Mouse (Mus musculus): ENCODE data around the gene Fga. TPM values are rescaled to one million over a fixed set of nuclear protein-coding genes. Genes with fewer than 3 reads are reported as not detected.

Fga gene
- total and polyA plus RNA-seq, 2 experiments from 2014 or later = 0.19 to 2.3 TPM

DNA sequence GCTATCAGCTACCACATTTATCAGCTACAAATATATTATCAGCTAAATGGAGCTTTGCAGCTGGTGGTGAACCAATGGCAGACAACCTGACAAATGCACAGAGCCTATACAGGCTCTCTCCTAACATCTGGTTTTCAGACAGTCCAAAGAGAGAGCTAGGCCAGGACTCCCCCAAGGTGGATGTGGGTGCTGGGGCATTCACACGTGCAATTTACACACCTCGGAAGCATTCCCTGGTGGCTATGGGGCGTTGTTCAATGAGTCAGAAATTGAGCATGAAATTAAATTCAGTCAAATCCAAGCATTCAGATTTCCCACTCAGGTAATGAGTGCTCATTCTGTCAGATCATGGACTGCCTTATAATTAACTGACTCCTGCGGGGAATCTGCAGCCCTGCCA is 14.3 kb upstream of the Fga start:
- no peaks in the 10 kb centered on the region for H3K27me3 ChIP-seq (ENCODE audit: control insufficient read depth, insufficient read depth, low read length)
- no peak for ATAC-seq (ENCODE audit: insufficient read depth, low read depth)
- TF ChIP-seq CTCF (IDR thresholded peaks at IDR 0.05; ENCODE audit: low read depth) (no peak), EP300 (IDR thresholded peaks at IDR 0.05; ENCODE audit: low read depth) (no peak)
- no peaks in the 10 kb centered on the region for H3K4me1 ChIP-seq (ENCODE audit: control insufficient read depth, insufficient read depth)
- DNase-seq (ENCODE audit: low spot score) = no peak
- H3K36me3 ChIP-seq (replicated peaks; ENCODE audit: control insufficient read depth, insufficient read depth, low read length) = no peaks in the 10 kb centered on the region
- no peak overlapping the region for H3K4me2 ChIP-seq (ENCODE audit: low read depth, low read length)
- no peak overlapping the region for H3K27ac ChIP-seq (ENCODE audit: low read depth)
- no peak overlapping the region for H3K9ac ChIP-seq (replicated peaks; ENCODE audit: low read depth, low read length)
- H3K4me3 ChIP-seq (ENCODE audit: low read depth, low read length) = no peak overlapping the region
- no peaks in the 10 kb centered on the region for H3K9me3 ChIP-seq (replicated peaks; ENCODE audit: control insufficient read depth, low read length)
- WGBS = 77% methylated on average over 4 of the region's 4 CpGs

DNA sequence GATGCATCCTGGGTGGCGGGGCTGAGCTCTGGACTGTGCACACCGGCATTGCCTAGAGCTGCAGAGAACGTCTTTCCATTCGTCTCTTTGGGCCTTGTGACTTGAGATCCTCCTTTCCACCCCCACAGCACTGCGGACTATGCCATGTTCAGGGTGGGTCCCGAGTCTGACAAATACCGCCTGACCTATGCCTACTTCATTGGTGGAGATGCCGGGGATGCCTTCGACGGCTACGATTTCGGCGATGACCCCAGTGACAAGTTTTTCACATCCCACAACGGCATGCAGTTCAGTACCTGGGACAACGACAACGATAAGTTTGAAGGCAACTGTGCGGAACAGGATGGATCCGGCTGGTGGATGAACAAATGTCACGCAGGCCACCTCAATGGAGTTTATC is 13.2 kb upstream of the Fga start:
- 86% methylated on average over 19 of the region's 19 CpGs for WGBS
- Histone ChIP-seq H3K9me3 (replicated peaks; ENCODE audit: control insufficient read depth, low read length) (no peaks in the 10 kb centered on the region), H3K9ac (replicated peaks; ENCODE audit: low read depth, low read length) (no peak overlapping the region), H3K27ac (ENCODE audit: low read depth) (no peak overlapping the region), H3K4me2 (ENCODE audit: low read depth, low read length) (no peak overlapping the region), H3K4me1 (ENCODE audit: control insufficient read depth, insufficient read depth) (no peaks in the 10 kb centered on the region), H3K27me3 (ENCODE audit: control insufficient read depth, insufficient read depth, low read length) (no peaks in the 10 kb centered on the region), H3K36me3 (replicated peaks; ENCODE audit: control insufficient read depth, insufficient read depth, low read length) (no peaks in the 10 kb centered on the region), H3K4me3 (ENCODE audit: low read depth, low read length) (no peak overlapping the region)
- no peak for ATAC-seq (ENCODE audit: insufficient read depth, low read depth)
- no peak for TF ChIP-seq EP300 (IDR thresholded peaks at IDR 0.05; ENCODE audit: low read depth)
- TF ChIP-seq CTCF (IDR thresholded peaks at IDR 0.05; ENCODE audit: low read depth) = no peak
- DNase-seq (ENCODE audit: low spot score) = no peak

DNA sequence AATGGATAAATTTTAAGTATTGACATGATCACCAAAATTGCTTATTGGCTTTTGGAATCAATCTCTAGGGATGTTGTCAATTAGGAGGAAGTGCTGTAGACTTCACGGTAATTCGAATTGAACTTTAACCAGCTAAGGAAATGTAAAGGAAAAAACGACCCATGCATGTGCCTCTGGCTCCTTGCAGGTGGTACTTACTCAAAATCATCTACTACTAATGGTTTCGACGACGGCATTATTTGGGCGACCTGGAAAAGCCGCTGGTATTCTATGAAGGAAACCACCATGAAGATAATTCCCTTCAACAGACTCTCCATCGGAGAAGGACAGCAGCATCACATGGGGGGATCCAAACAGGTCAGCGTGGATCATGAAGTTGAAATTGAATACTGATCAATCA is 11.9 kb upstream of the Fga start:
- Histone ChIP-seq H3K9me3 (replicated peaks; ENCODE audit: control insufficient read depth, low read length) (no peaks in the 10 kb centered on the region), H3K9ac (replicated peaks; ENCODE audit: low read depth, low read length) (no peak overlapping the region), H3K27ac (ENCODE audit: low read depth) (no peak overlapping the region), H3K4me3 (ENCODE audit: low read depth, low read length) (no peak overlapping the region), H3K36me3 (replicated peaks; ENCODE audit: control insufficient read depth, insufficient read depth, low read length) (no peaks in the 10 kb centered on the region), H3K4me2 (ENCODE audit: low read depth, low read length) (no peak overlapping the region), H3K4me1 (ENCODE audit: control insufficient read depth, insufficient read depth) (no peaks in the 10 kb centered on the region), H3K27me3 (ENCODE audit: control insufficient read depth, insufficient read depth, low read length) (no peaks in the 10 kb centered on the region)
- TF ChIP-seq CTCF (IDR thresholded peaks at IDR 0.05; ENCODE audit: low read depth) = no peak
- no peak for TF ChIP-seq EP300 (IDR thresholded peaks at IDR 0.05; ENCODE audit: low read depth)
- ATAC-seq (ENCODE audit: insufficient read depth, low read depth) (no peak), DNase-seq (ENCODE audit: low spot score) (no peak)
- 82% methylated on average over 10 of the region's 10 CpGs for WGBS

DNA sequence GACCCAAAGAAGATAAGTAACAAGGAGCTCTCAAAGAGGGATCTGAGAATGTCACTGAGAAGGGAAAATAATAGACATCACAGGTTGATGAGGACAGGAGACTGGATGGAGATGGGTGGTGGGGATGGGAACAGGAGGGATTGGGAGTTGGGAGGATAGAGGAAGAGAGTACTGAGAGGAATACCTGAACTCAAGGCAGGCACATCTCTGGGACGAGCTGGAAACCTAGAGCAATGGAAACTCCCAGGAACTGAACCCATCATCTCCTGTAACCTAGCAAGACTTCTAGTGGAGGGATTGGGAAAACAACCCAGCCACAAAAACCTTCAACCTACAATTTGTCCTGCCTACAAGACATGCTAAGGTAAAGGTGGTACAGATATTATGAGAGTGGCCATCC is 9.6 kb upstream of the Fga start:
- WGBS = 71% methylated on average over 1 of the region's 1 CpGs
- ATAC-seq (ENCODE audit: insufficient read depth, low read depth) = no peak
- no peak for DNase-seq (ENCODE audit: low spot score)

DNA sequence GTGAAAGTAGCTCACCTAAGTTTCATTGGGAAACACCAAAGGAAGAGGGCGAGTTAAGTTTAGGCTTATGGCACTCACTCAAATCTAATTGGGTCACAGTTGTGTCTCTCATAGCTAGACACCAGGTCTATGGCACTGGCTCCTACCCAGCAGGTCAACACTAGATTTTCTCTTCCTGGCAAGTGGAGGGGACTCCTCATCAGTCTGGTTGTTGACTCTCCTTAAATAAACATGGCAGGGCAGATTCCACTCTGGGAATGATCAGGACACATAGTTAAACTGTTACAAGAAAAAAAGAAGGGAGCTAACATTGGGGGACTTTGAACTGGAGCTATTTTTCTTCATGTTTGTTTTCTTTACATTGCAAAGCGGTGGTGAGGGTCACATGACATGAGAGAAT is 5.5 kb upstream of the Fga start:
- no peak overlapping the region for H3K9ac ChIP-seq (replicated peaks; ENCODE audit: low read depth, low read length)
- no peaks in the 10 kb centered on the region for H3K27me3 ChIP-seq (ENCODE audit: control insufficient read depth, insufficient read depth, low read length)
- no peak overlapping the region for H3K27ac ChIP-seq (ENCODE audit: low read depth)
- no peaks in the 10 kb centered on the region for H3K9me3 ChIP-seq (replicated peaks; ENCODE audit: control insufficient read depth, low read length)
- H3K4me1 ChIP-seq (ENCODE audit: control insufficient read depth, insufficient read depth) = no peaks in the 10 kb centered on the region
- TF ChIP-seq EP300 (IDR thresholded peaks at IDR 0.05; ENCODE audit: low read depth) = no peak
- no peak for TF ChIP-seq CTCF (IDR thresholded peaks at IDR 0.05; ENCODE audit: low read depth)
- WGBS = 71% methylated on average over 2 of the region's 2 CpGs
- no peaks in the 10 kb centered on the region for H3K36me3 ChIP-seq (replicated peaks; ENCODE audit: control insufficient read depth, insufficient read depth, low read length)
- no peak overlapping the region for H3K4me3 ChIP-seq (ENCODE audit: low read depth, low read length)
- no peak for ATAC-seq (ENCODE audit: insufficient read depth, low read depth)
- no peak overlapping the region for H3K4me2 ChIP-seq (ENCODE audit: low read depth, low read length)
- DNase-seq (ENCODE audit: low spot score) = no peak

More for the DNA sequence above, 9.6 kb upstream of the Fga start:
- Histone ChIP-seq H3K9me3 (replicated peaks; ENCODE audit: control insufficient read depth, low read length) (no peaks in the 10 kb centered on the region), H3K4me1 (ENCODE audit: control insufficient read depth, insufficient read depth) (no peaks in the 10 kb centered on the region), H3K27me3 (ENCODE audit: control insufficient read depth, insufficient read depth, low read length) (no peaks in the 10 kb centered on the region), H3K4me3 (ENCODE audit: low read depth, low read length) (no peak overlapping the region), H3K27ac (ENCODE audit: low read depth) (no peak overlapping the region), H3K4me2 (ENCODE audit: low read depth, low read length) (no peak overlapping the region), H3K9ac (replicated peaks; ENCODE audit: low read depth, low read length) (no peak overlapping the region), H3K36me3 (replicated peaks; ENCODE audit: control insufficient read depth, insufficient read depth, low read length) (no peaks in the 10 kb centered on the region)
- no peak for TF ChIP-seq CTCF (IDR thresholded peaks at IDR 0.05; ENCODE audit: low read depth)
- TF ChIP-seq EP300 (IDR thresholded peaks at IDR 0.05; ENCODE audit: low read depth) = no peak

DNA sequence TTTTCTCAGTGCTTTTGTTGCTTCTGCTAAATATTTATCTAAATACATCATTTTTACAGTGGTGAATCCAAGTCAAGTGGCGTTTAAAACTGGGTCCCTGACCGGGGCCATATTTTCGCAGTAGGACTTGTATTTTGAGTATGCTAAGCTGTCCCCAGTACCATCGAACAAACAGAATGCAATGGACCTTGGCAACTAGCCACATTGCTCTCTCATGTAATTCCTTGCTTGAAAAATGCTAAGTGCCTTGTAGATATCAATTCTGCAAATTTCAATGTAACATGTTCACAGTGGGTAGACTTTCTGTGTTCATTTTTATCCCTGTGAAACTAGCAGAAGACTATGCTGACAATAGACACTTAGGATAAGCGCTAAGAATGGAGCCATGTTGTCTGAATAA is 4.7 kb upstream of the Fga start:
- Histone ChIP-seq H3K4me2 (ENCODE audit: low read depth, low read length) (no peak overlapping the region), H3K27me3 (ENCODE audit: control insufficient read depth, insufficient read depth, low read length) (no peaks in the 10 kb centered on the region), H3K27ac (ENCODE audit: low read depth) (no peak overlapping the region), H3K9me3 (replicated peaks; ENCODE audit: control insufficient read depth, low read length) (no peaks in the 10 kb centered on the region), H3K9ac (replicated peaks; ENCODE audit: low read depth, low read length) (no peak overlapping the region), H3K36me3 (replicated peaks; ENCODE audit: control insufficient read depth, insufficient read depth, low read length) (no peaks in the 10 kb centered on the region), H3K4me3 (ENCODE audit: low read depth, low read length) (no peak overlapping the region), H3K4me1 (ENCODE audit: control insufficient read depth, insufficient read depth) (no peaks in the 10 kb centered on the region)
- DNase-seq (ENCODE audit: low spot score) (no peak), ATAC-seq (ENCODE audit: insufficient read depth, low read depth) (no peak)
- 73% methylated on average over 5 of the region's 5 CpGs for WGBS
- TF ChIP-seq EP300 (IDR thresholded peaks at IDR 0.05; ENCODE audit: low read depth) (no peak), CTCF (IDR thresholded peaks at IDR 0.05; ENCODE audit: low read depth) (no peak)

Measured in heart, postnatal 0 days (tissue).